Mouse (Mus musculus) spleen, adult 2 months (tissue): ENCODE measurements at regions not wholly inside any gene's neighbourhood (a gene's known extent, or its start where the extent isn't known, plus 50 kb on each side); places are given as distances from the start of the nearest gene placed in this dataset.

Experiments
- DNase-seq, 2 experiments: peaks; one replicate each; pipeline versions ENCODE4 v3.0.0 to v3.0.0-alpha.2; 2012 to 2021; ENCODE audit warnings: low spot score in 2 of 2, low read depth in 1 of 2
- H3K27ac ChIP-seq: fragments of 200-500 bp; 2 replicates; pipeline ENCODE4 v1.5.1; 2012; ENCODE audit warnings: low read length, inconsistent platforms; ENCODE audit not compliant: insufficient read depth
- H3K27me3 ChIP-seq: fragments of 200-500 bp; 2 replicates; pipeline ENCODE4 v1.6.1; 2012; ENCODE audit warnings: mild to moderate bottlenecking, moderate library complexity, low read length, inconsistent platforms; ENCODE audit not compliant: control insufficient read depth, insufficient read depth
- H3K36me3 ChIP-seq: fragments of 200-500 bp; 2 replicates; pipeline ENCODE4 v1.6.1; 2012; ENCODE audit warnings: mild to moderate bottlenecking, low read length, inconsistent platforms; ENCODE audit not compliant: control insufficient read depth, insufficient read depth
- H3K4me1 ChIP-seq: fragments of 200-500 bp; 2 replicates; pipeline ENCODE4 v1.6.1; 2011; ENCODE audit warnings: inconsistent platforms; ENCODE audit not compliant: control insufficient read depth, insufficient read depth, insufficient read length
- H3K4me3 ChIP-seq: fragments of 200-500 bp; 2 replicates; pipeline ENCODE4 v1.5.1; 2011; ENCODE audit warnings: mild to moderate bottlenecking, inconsistent platforms; ENCODE audit not compliant: insufficient read depth, insufficient read length; ENCODE audit errors: extremely low read depth
- CTCF ChIP-seq: fragments of 200-500 bp; IDR thresholded peaks from 2 replicates; pipeline ENCODE4 v1.5.1; 2011; ENCODE audit warnings: mild to moderate bottlenecking, inconsistent platforms; ENCODE audit not compliant: insufficient read depth, insufficient read length, insufficient replicate concordance; ENCODE audit errors: extremely low read depth
- POLR2A ChIP-seq: fragments of 200-500 bp; IDR thresholded peaks from 2 replicates; pipeline ENCODE4 v1.6.1; 2011; ENCODE audit warnings: low read depth, low read length, inconsistent platforms
- WGBS: fragments of 180-500 bp; shearing (Covaris S2); methylation state at CpG from one replicate; pipeline ENCODE4 v1.1.7; 2018; 5-methylcytosine and 5-hydroxymethylcytosine counted together

GRCm38 (mm10) chr2:84161742-84162141 is 171.4 kb downstream of the Gm13691 start:
- Histone ChIP-seq H3K27me3 (no peaks in the 10 kb centered on the region), H3K36me3 (no peaks in the 10 kb centered on the region), H3K4me3 (no peak overlapping the region), H3K27ac (no peak overlapping the region), H3K4me1 (no peaks in the 10 kb centered on the region)
- TF ChIP-seq CTCF (no peak), POLR2A (no peak)
- DNase-seq, result no peak

GRCm38 (mm10) chr2:84173450-84173849 is 183.1 kb downstream of the Gm13691 start:
- Histone ChIP-seq H3K36me3 (no peaks in the 10 kb centered on the region), H3K27me3 (no peaks in the 10 kb centered on the region), H3K4me1 (no peaks in the 10 kb centered on the region), H3K4me3 (no peak overlapping the region), H3K27ac (no peak overlapping the region)
- TF ChIP-seq CTCF, result no peak
- no peak for TF ChIP-seq POLR2A
- 58% methylated on average over 3 of the region's 3 CpGs for WGBS
- DNase-seq, result no peak

- TF ChIP-seq CTCF (no peak), POLR2A (no peak)
- Histone ChIP-seq H3K27ac (no peak overlapping the region), H3K27me3 (no peaks in the 10 kb centered on the region), H3K4me3 (no peak overlapping the region), H3K4me1 (no peaks in the 10 kb centered on the region), H3K36me3 (no peaks in the 10 kb centered on the region)
- no peak for DNase-seq
- WGBS, result 69% methylated on average over 5 of the region's 5 CpGs
These were observed 193.4 kb downstream of the Gm13691 start for GRCm38 (mm10) chr2:84183624-84184287.

GRCm38 (mm10) chr2:84184288-84185015 is 194.1 kb downstream of the Gm13691 start:
- Histone ChIP-seq H3K27ac (no peak overlapping the region), H3K4me1 (no peaks in the 10 kb centered on the region), H3K36me3 (no peaks in the 10 kb centered on the region), H3K4me3 (no peak overlapping the region), H3K27me3 (no peaks in the 10 kb centered on the region)
- 72% methylated on average over 19 of the region's 19 CpGs for WGBS
- no peak for DNase-seq
- TF ChIP-seq CTCF (no peak), POLR2A (no peak)

GRCm38 (mm10) chr2:84185016-84185330 is 194.6 kb downstream of the Gm13691 start:
- Histone ChIP-seq H3K4me3 (no peak overlapping the region), H3K36me3 (no peaks in the 10 kb centered on the region), H3K27me3 (no peaks in the 10 kb centered on the region), H3K27ac (no peak overlapping the region), H3K4me1 (no peaks in the 10 kb centered on the region)
- no peak for DNase-seq
- 88% methylated on average over 7 of the region's 7 CpGs for WGBS
- TF ChIP-seq CTCF, result no peak
- no peak for TF ChIP-seq POLR2A

- no peaks in the 10 kb centered on the region for H3K27me3 ChIP-seq
- H3K36me3 ChIP-seq, result no peaks in the 10 kb centered on the region
- WGBS, result 74% methylated on average over 9 of the region's 9 CpGs
- TF ChIP-seq CTCF, result no peak
- no peak overlapping the region for H3K4me3 ChIP-seq
- no peaks in the 10 kb centered on the region for H3K4me1 ChIP-seq
- H3K27ac ChIP-seq, result no peak overlapping the region
- no peak for DNase-seq
These were observed 195.9 kb downstream of the Gm13691 start for GRCm38 (mm10) chr2:84186126-84186701.

GRCm38 (mm10) chr2:84187456-84187855 is 197.1 kb downstream of the Gm13691 start:
- WGBS, result 89% methylated on average over 4 of the region's 4 CpGs
- no peaks in the 10 kb centered on the region for H3K36me3 ChIP-seq
- no peaks in the 10 kb centered on the region for H3K4me1 ChIP-seq
- no peak overlapping the region for H3K27ac ChIP-seq
- no peak for TF ChIP-seq CTCF
- no peak for TF ChIP-seq POLR2A
- DNase-seq, result no peak
- no peak overlapping the region for H3K4me3 ChIP-seq
- no peaks in the 10 kb centered on the region for H3K27me3 ChIP-seq
